Mouse (Mus musculus) CH12.LX (cell line): ENCODE measurements at regions not wholly inside any gene's neighbourhood (a gene's known extent, or its start where the extent isn't known, plus 50 kb on each side); places are given as distances from the start of the nearest gene placed in this dataset.

Source experiments
- CHD1 ChIP-seq: IDR thresholded peaks from 2 replicates; pipeline ENCODE4 v1.6.1; 2012; ENCODE audit warnings: low read depth, low read length, improper control_type of control experiment, inconsistent platforms
- CTCF ChIP-seq, 2 experiments: IDR thresholded peaks in 1 of 2; conservative IDR thresholded peaks in 1 of 2; 2 replicates each; pipeline ENCODE4 v1.5.1; 2011 to 2012; ENCODE audit warnings: low read depth in 2 of 2, low read length in 2 of 2, improper control_type of control experiment in 1 of 2, inconsistent platforms in 1 of 2, mild to moderate bottlenecking in 1 of 2, moderate library complexity in 1 of 2
- E2F4 ChIP-seq: IDR thresholded peaks from 2 replicates; pipeline ENCODE4 v1.6.1; 2011; ENCODE audit warnings: low read depth, low read length, improper control_type of control experiment; ENCODE audit not compliant: insufficient replicate concordance
- EP300 ChIP-seq: IDR thresholded peaks from 2 replicates; pipeline ENCODE4 v1.6.1; 2011; ENCODE audit warnings: low read length, improper control_type of control experiment
- JUN ChIP-seq: IDR thresholded peaks from 2 replicates; pipeline ENCODE4 v1.6.1; 2011; ENCODE audit warnings: low read depth, mild to moderate bottlenecking, low read length, improper control_type of control experiment, moderate library complexity; ENCODE audit not compliant: insufficient read depth
- MAFK ChIP-seq: IDR thresholded peaks from 2 replicates; pipeline ENCODE4 v1.6.1; 2011; ENCODE audit warnings: low read length, improper control_type of control experiment; ENCODE audit not compliant: insufficient replicate concordance
- NELFE ChIP-seq: IDR thresholded peaks from 2 replicates; pipeline ENCODE4 v1.6.1; 2011; ENCODE audit warnings: low read depth, low read length, improper control_type of control experiment
- POLR2A ChIP-seq: IDR thresholded peaks from 2 replicates; pipeline ENCODE4 v1.6.1; 2011; ENCODE audit warnings: low read depth, mild to moderate bottlenecking, improper control_type of control experiment, low read length
- SIN3A ChIP-seq: IDR thresholded peaks from 2 replicates; pipeline ENCODE4 v1.6.1; 2012; ENCODE audit warnings: low read length, improper control_type of control experiment, inconsistent platforms
- ZC3H11A ChIP-seq: IDR thresholded peaks from 2 replicates; pipeline ENCODE4 v1.6.1; 2012; ENCODE audit warnings: low read depth, mild to moderate bottlenecking, inconsistent platforms, low read length, improper control_type of control experiment

DNA sequence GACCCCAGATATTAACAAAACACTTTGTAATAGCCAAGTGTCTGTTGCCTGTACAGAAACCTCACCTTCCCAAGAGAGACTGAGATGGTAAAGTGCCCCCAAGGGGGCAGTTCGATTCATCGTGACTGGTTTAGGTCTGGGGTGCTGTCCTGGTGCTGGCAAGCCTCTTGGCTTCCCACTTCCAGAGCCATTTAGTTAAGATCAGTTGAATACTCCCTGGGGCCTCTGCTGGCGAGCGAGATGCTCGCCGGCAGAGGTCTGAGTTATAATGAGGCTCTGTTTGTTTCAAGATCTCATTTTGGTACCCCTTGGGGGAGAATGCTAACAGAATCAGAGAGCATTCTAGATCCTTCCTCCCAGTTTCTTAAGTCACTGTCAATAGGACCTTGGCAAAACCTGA lies 118.7 kb upstream of the Gdf10 start:
- no peak for TF ChIP-seq SIN3A
- no peak for TF ChIP-seq JUN
- no peak for TF ChIP-seq CHD1
- TF ChIP-seq EP300, result no peak
- TF ChIP-seq NELFE, result no peak
- TF ChIP-seq CTCF (conservative IDR thresholded peaks at IDR 0.05 in 1 of 2, IDR thresholded peaks at IDR 0.05 in 1 of 2; ENCODE audit: low read depth in 2 of 2, low read length in 2 of 2), result no peak
- TF ChIP-seq MAFK, result no peak
- no peak for TF ChIP-seq POLR2A
- no peak for TF ChIP-seq ZC3H11A
- no peak for TF ChIP-seq E2F4
